Mouse (Mus musculus): Measurements from ENCODE around the gene Gm14085.
"Not testable (repeated sequence)": the region's sequence is repeated elsewhere in the genome, so short reads cannot be mapped to it uniquely, and the experiment has no call there.

- not testable (repeated sequence) for TF ChIP-seq POLR2A (IDR thresholded peaks at IDR 0.05; ENCODE audit: control insufficient read depth in 1 of 2, insufficient read depth in 1 of 2, low read depth in 1 of 2, low read length in 2 of 2, poor library complexity in 1 of 2); MYB (IDR thresholded peaks at IDR 0.05; ENCODE audit: low read depth, low read length); MAX (IDR thresholded peaks at IDR 0.05; ENCODE audit: low read length); MYC (IDR thresholded peaks at IDR 0.05; ENCODE audit: low read depth, low read length); CHD1 (IDR thresholded peaks at IDR 0.05; ENCODE audit: low read depth, low read length); CTCF (IDR thresholded peaks at IDR 0.05 in 2 of 3, conservative IDR thresholded peaks at IDR 0.05 in 1 of 3; ENCODE audit: control insufficient read depth in 1 of 3, insufficient read depth in 1 of 3, low read depth in 2 of 3, low read length in 3 of 3, poor library complexity in 1 of 3, severe bottlenecking in 1 of 3); ZMIZ1 (IDR thresholded peaks at IDR 0.05; ENCODE audit: low read depth, low read length); UBTF (IDR thresholded peaks at IDR 0.05; ENCODE audit: borderline replicate concordance, insufficient read depth, low read depth, low read length); TCF12 (IDR thresholded peaks at IDR 0.05; ENCODE audit: low read depth, low read length); TAL1 (IDR thresholded peaks at IDR 0.05; ENCODE audit: low read length); CHD2 (IDR thresholded peaks at IDR 0.05; ENCODE audit: low read length); USF1 (IDR thresholded peaks at IDR 0.05; ENCODE audit: low read depth, low read length)
These were observed 44.2 kb upstream of the Gm14085 start for GRCm38 (mm10) chr2:122440521-122440920.
